Mouse (Mus musculus) telencephalon, adult 2 months (tissue): ENCODE measurements around the gene Arl15.

Experiments used
- DNase-seq: peaks from one replicate; pipeline ENCODE4 v3.0.0-alpha.2; 2011; ENCODE audit warnings: low read depth, low spot score

Arl15 gene

GRCm38 (mm10) chr13:113800246-113800645 is 5.9 kb downstream of the Arl15 start:
- DNase-seq: no peak

- no peak for DNase-seq
Measured at GRCm38 (mm10) chr13:113802571-113802970, 8.3 kb downstream of the Arl15 start.

GRCm38 (mm10) chr13:113811141-113811540 is 16.8 kb downstream of the Arl15 start:
- no peak for DNase-seq

GRCm38 (mm10) chr13:113811910-113812592 is 17.7 kb downstream of the Arl15 start:
- no peak for DNase-seq

GRCm38 (mm10) chr13:113812593-113812975 is 18.3 kb downstream of the Arl15 start:
- no peak for DNase-seq

GRCm38 (mm10) chr13:113814121-113814520 is 19.8 kb downstream of the Arl15 start:
- DNase-seq: no peak

GRCm38 (mm10) chr13:113815697-113816420 is 21.6 kb downstream of the Arl15 start:
- peak; percentile 55 for DNase-seq

- no peak for DNase-seq
Measured at GRCm38 (mm10) chr13:113816421-113816810, 22.1 kb downstream of the Arl15 start.

GRCm38 (mm10) chr13:113819006-113819405 is 24.7 kb downstream of the Arl15 start:
- DNase-seq: no peak

- DNase-seq: no peak
Measured at GRCm38 (mm10) chr13:113820176-113820575, 25.9 kb downstream of the Arl15 start.

GRCm38 (mm10) chr13:113821891-113822290 is 27.6 kb downstream of the Arl15 start:
- peak; percentile 79 for DNase-seq

GRCm38 (mm10) chr13:113824027-113824426 is 29.7 kb downstream of the Arl15 start:
- no peak for DNase-seq

- no peak for DNase-seq
Measured at GRCm38 (mm10) chr13:113828633-113829032, 34.3 kb downstream of the Arl15 start.

- peak; percentile 58 for DNase-seq
Measured at GRCm38 (mm10) chr13:113829079-113829478, 34.8 kb downstream of the Arl15 start.

GRCm38 (mm10) chr13:113830805-113831204 is 36.5 kb downstream of the Arl15 start:
- no peak for DNase-seq

GRCm38 (mm10) chr13:113832947-113833346 is 38.6 kb downstream of the Arl15 start:
- no peak for DNase-seq

- DNase-seq: no peak
Measured at GRCm38 (mm10) chr13:113835921-113836320, 41.6 kb downstream of the Arl15 start.

- no peak for DNase-seq
Measured at GRCm38 (mm10) chr13:113838601-113839576, 44.6 kb downstream of the Arl15 start.

GRCm38 (mm10) chr13:113840421-113840820 is 46.1 kb downstream of the Arl15 start:
- DNase-seq: no peak

- DNase-seq: no peak
Measured at GRCm38 (mm10) chr13:113842411-113843309, 48.4 kb downstream of the Arl15 start.

GRCm38 (mm10) chr13:113843310-113843649 is 49.0 kb downstream of the Arl15 start:
- no peak for DNase-seq
